ENCODE assay signal across 18 mouse cellular contexts in genomic region chr19:52715359-52715758, GRCm38 (mm10).
"Had no signal": no experiment of that assay in that cellular context is flagged by ENCODE, and none has a peak within 500 bp of the region (broad histone marks: within the 10 kb centered on the region; RNA-seq: fewer than 3 reads in every experiment).

No protein-coding gene starts in this region.

- DNase-seq: lung, adult 18-20 months; lung, embryonic 14.5 days; lung, postnatal 10 days; lung, postnatal 4 days; retina, postnatal 1 day; right cerebral cortex, adult 18-20 months; right cerebral cortex, postnatal 25 days; right cerebral cortex, postnatal 4 days; spleen, adult 18-20 months; thymus, adult 18-20 months; thymus, postnatal 14 days; thymus, postnatal 36 days had no signal

- H3K9ac ChIP-seq: lung, embryonic 14.5 days; midbrain, embryonic 13.5 days; midbrain, embryonic 15.5 days; neural tube, embryonic 13.5 days; neural tube, embryonic 15.5 days had no signal

- ATAC-seq: midbrain, embryonic 13.5 days; midbrain, embryonic 15.5 days had no signal

- H3K36me3 ChIP-seq: midbrain, embryonic 13.5 days; midbrain, embryonic 15.5 days; neural tube, embryonic 13.5 days; neural tube, embryonic 15.5 days had no signal

- H3K4me1 ChIP-seq: midbrain, embryonic 13.5 days; midbrain, embryonic 15.5 days; neural tube, embryonic 13.5 days; neural tube, embryonic 15.5 days had no signal

- H3K4me3 ChIP-seq: midbrain, embryonic 13.5 days; midbrain, embryonic 15.5 days; myocyte; neural tube, embryonic 13.5 days; neural tube, embryonic 15.5 days had no signal

- H3K4me2 ChIP-seq: lung, embryonic 14.5 days; midbrain, embryonic 11.5 days; midbrain, embryonic 13.5 days; midbrain, embryonic 15.5 days; neural tube, embryonic 13.5 days; neural tube, embryonic 15.5 days had no signal

- H3K27ac ChIP-seq: midbrain, embryonic 13.5 days; midbrain, embryonic 15.5 days; neural tube, embryonic 13.5 days; neural tube, embryonic 15.5 days had no signal

- H3K9me3 ChIP-seq: midbrain, embryonic 13.5 days; midbrain, embryonic 15.5 days; neural tube, embryonic 13.5 days; neural tube, embryonic 15.5 days had no signal

- H3K27me3 ChIP-seq: midbrain, embryonic 13.5 days; midbrain, embryonic 15.5 days; neural tube, embryonic 13.5 days; neural tube, embryonic 15.5 days had no signal
